Mouse (Mus musculus) thymus, adult 2 months (tissue): ENCODE measurements at regions not wholly inside any gene's neighbourhood (a gene's known extent, or its start where the extent isn't known, plus 50 kb on each side); places are given as distances from the start of the nearest gene placed in this dataset.
"Not testable (repeated sequence)": the region's sequence is repeated elsewhere in the genome, so short reads cannot be mapped to it uniquely, and the experiment has no call there.

ENCODE experiments used
- CTCF ChIP-seq: fragments of 200-500 bp; IDR thresholded peaks from 2 replicates; pipeline ENCODE4 v1.5.1; 2012; ENCODE audit warnings: mild to moderate bottlenecking, control low read depth, low read length, moderate library complexity, borderline replicate concordance; ENCODE audit not compliant: control insufficient read depth, poor library complexity, insufficient read depth; ENCODE audit errors: extremely low read depth
- POLR2A ChIP-seq: fragments of 200-500 bp; IDR thresholded peaks from 2 replicates; pipeline ENCODE4 v1.6.1; 2012; ENCODE audit warnings: mild to moderate bottlenecking, low read length, control low read depth, moderate library complexity; ENCODE audit not compliant: control insufficient read depth, poor library complexity, insufficient read depth; ENCODE audit errors: extremely low read depth

- TF ChIP-seq POLR2A, CTCF: not testable (repeated sequence)
These were observed 399.3 kb downstream of the Pid1 start for GRCm38 (mm10) chr1:83964631-83965030.
